Mouse (Mus musculus) heart, adult 9 months (tissue): ENCODE results near the gene Vmn1r83.

ENCODE experiments used
- DNase-seq, 2 experiments: peaks; one replicate each; pipeline ENCODE4 v3.0.0; 2022; ENCODE audit warnings: low spot score in 2 of 2

Vmn1r83 gene

GRCm38 (mm10) chr7:12329381-12329780 is at the start of gene Vmn1r83:
Vmn1r83 (minus strand) TSS chr7:12329481.
- no peak for DNase-seq

GRCm38 (mm10) chr7:12369173-12369572 is 39.9 kb upstream of the Vmn1r83 start, which contains the start of gene Vmn1r84:
Vmn1r84 (minus strand) TSS chr7:12369273.
- no peak for DNase-seq

GRCm38 (mm10) chr7:12300130-12300529 is 29.2 kb downstream of the Vmn1r83 start, which contains the start of gene Vmn1r82:
Vmn1r82 (plus strand) TSS chr7:12300430.
- no peak for DNase-seq
